Mouse (Mus musculus) brown adipose tissue, adult 24 weeks (tissue): ENCODE data around the gene Ctrc. TPM values are rescaled to one million over a fixed set of nuclear protein-coding genes. Genes with fewer than 3 reads are reported as not detected.

Experiments
- H3K27ac ChIP-seq: fragments of 200-500 bp; replicated peaks from 2 replicates; pipeline ENCODE4 v1.5.1; 2012; ENCODE audit warnings: low read depth, mild to moderate bottlenecking, low read length
- H3K4me1 ChIP-seq: fragments of 200-500 bp; 2 replicates; pipeline ENCODE4 v1.6.1; 2012; ENCODE audit warnings: low read length, mixed read lengths; ENCODE audit not compliant: control insufficient read depth, insufficient read depth, insufficient read length
- H3K4me3 ChIP-seq: fragments of 200-500 bp; 2 replicates; pipeline ENCODE4 v1.5.1; 2012; ENCODE audit warnings: low read depth, mild to moderate bottlenecking, low read length, moderate library complexity; ENCODE audit not compliant: insufficient read depth
- polyA plus RNA-seq: library from polyadenylated mRNA; stranded (reverse); fragments of >200 nt; gene quantifications from 2 replicates; pipeline ENCODE4 v1.2.4, GENCODE M21; 2012; ENCODE audit not compliant: missing spikeins, insufficient read depth, insufficient read length

Gene Ctrc
- polyA plus RNA-seq, 1 experiment, result not detected

DNA sequence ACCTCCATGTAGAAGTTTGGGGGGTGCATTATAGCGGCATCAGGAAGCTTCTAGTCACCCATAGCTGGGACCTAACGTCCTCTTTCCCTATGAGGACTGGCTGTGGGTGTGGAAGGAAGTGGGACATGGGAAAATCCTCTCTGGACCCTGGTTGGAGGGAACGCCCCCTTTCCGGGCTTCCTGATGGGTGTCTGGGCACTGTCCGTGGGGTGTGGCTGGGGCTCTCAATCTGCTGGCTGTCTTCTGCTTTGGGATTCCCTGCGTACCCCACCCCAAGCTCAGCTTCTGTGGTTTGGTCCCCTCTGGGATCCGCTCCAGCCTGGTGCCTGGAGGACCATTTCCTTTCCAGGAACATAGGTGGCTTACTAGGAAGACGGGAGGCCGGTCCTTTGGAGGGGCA is 26.8 kb upstream of the Ctrc start:
- H3K4me3 ChIP-seq, result peak overlapping the region; percentile 88
- peaks cover 18% of the 10 kb centered on the region; the same call in 1 of the 2 replicates for H3K4me1 ChIP-seq
- H3K27ac ChIP-seq, result peak overlapping the region; percentile 52

DNA sequence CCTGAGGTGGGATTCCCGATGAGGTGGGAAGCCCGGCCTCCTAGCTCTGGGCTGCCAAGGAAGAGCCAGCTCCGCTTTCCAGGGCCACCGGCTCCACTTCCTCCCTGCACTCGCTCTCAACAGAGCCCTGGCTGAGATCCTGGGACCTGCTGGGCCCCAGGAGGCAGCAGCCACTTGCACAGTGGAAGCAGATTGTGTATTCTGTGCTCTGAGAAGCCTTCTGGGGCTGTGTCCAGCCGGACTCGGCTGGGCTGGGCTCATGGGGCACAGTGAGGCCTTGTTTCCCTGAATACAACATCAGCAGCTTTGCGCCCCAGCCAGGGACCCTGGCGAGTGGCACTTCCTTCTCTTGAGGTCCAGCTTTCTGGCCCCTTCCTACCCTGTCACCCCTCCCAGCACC is 25.8 kb upstream of the Ctrc start:
- peaks cover 19% of the 10 kb centered on the region; the same call in 1 of the 2 replicates for H3K4me1 ChIP-seq
- peak overlapping the region; percentile 52 for H3K27ac ChIP-seq

GRCm38 (mm10) chr4:141871333-141871725 is 25.2 kb upstream of the Ctrc start:
- no peak overlapping the region for H3K4me3 ChIP-seq
- peak overlapping the region; percentile 52 for H3K27ac ChIP-seq
- H3K4me1 ChIP-seq, result peaks cover 21% of the 10 kb centered on the region; the same call in 1 of the 2 replicates

More for the DNA sequence above, 25.8 kb upstream of the Ctrc start:
- H3K4me3 ChIP-seq, result peak overlapping the region; percentile 88

DNA sequence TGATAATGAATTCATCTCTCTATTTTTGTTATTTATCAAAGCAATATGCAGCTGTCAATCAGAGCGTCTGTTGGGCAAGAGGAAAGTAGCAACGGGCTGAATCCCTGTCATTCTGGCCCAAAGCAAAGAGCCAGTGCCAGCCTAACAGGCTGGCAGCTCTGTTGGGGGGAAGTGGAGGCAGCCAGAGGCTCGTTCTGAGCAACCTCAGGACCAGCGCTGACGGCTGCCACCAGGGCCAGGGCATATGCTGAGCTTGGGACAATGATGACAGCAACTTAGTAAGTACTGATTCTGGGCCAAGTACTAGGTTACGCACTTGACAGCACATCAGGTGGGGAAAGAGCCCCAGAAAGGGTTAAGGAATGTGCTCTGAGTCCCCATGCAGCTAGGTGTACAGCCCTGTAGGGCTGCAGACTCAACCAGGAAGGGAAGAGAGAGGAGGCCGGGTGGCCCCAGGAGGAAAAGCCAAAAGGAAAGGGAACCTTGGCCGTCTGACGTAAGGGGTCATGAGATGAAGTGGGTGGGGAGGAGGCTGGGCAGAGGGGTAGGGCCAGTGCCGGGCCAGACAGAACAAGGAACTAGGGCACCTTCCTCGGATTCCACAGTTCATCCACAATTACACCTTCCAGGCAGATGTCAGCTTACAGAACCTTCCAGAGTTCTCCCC is 24.6 kb upstream of the Ctrc start:
- Histone ChIP-seq H3K27ac (peak overlapping the region; percentile 79), H3K4me3 (no peak overlapping the region), H3K4me1 (peaks cover 24% of the 10 kb centered on the region)

GRCm38 (mm10) chr4:141869436-141870215 is 23.5 kb upstream of the Ctrc start:
- H3K27ac ChIP-seq, result peak overlapping the region; percentile 65
- peaks cover 28% of the 10 kb centered on the region for H3K4me1 ChIP-seq
- H3K4me3 ChIP-seq, result no peak overlapping the region

- Histone ChIP-seq H3K4me1 (peaks cover 28% of the 10 kb centered on the region), H3K4me3 (no peak overlapping the region), H3K27ac (no peak overlapping the region)
These were observed 21.9 kb upstream of the Ctrc start for GRCm38 (mm10) chr4:141868051-141868450.

- Histone ChIP-seq H3K4me3 (no peak overlapping the region), H3K27ac (no peak overlapping the region), H3K4me1 (peaks cover 28% of the 10 kb centered on the region)
These were observed 21.3 kb upstream of the Ctrc start for GRCm38 (mm10) chr4:141867498-141867897.

DNA sequence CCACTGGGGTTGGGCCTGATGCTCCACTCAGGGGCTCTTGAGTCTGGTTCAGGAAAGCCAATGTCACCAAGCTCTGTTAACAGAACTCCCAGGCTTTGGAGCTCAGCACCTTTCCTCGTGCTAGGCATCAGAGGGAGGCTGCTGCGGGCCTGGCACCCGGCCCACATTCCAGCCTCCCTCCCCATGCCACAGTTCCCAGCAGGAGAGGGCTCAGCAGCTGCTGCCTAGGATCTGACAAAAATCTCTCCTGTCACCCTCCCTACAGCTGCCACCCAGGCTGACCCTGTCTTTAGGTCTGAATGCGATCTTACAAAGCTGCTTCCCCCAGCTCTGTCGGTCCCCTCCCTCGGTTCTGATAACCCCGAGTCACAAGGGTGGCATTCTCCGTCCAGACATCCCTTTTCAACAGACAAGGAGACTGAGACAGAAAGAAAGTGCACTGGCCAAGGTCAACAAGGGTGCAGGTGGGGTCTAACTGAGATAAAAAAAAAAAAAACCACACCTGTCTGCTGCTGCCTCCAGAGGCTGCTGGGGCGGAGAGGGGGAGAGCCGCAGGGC is 20.9 kb upstream of the Ctrc start:
- Histone ChIP-seq H3K4me1 (peaks cover 23% of the 10 kb centered on the region), H3K27ac (no peak overlapping the region), H3K4me3 (no peak overlapping the region)

- no peak overlapping the region for H3K27ac ChIP-seq
- no peak overlapping the region for H3K4me3 ChIP-seq
- peaks cover 20% of the 10 kb centered on the region for H3K4me1 ChIP-seq
These were observed 19.4 kb upstream of the Ctrc start for GRCm38 (mm10) chr4:141865600-141865999.

DNA sequence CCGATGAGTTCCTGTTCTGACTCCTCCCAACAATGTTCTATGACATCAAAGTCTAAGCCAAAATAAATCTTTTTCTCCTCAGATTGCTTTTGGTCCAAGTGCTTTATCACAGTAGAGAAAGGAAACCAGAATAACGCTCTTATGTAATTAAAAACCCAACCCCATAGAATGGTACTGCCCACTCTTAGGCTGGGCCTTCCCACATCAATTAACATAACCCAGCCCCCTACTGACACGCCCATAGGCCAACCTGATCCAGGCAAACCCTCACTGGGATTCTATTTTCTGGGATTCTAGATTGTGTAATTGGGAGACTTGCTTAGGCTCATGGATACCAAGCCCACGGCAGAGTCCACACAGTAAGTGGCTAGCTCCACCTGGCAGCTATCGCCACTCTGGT is 18.8 kb upstream of the Ctrc start:
- Histone ChIP-seq H3K4me1 (peaks cover 17% of the 10 kb centered on the region), H3K27ac (no peak overlapping the region)

DNA sequence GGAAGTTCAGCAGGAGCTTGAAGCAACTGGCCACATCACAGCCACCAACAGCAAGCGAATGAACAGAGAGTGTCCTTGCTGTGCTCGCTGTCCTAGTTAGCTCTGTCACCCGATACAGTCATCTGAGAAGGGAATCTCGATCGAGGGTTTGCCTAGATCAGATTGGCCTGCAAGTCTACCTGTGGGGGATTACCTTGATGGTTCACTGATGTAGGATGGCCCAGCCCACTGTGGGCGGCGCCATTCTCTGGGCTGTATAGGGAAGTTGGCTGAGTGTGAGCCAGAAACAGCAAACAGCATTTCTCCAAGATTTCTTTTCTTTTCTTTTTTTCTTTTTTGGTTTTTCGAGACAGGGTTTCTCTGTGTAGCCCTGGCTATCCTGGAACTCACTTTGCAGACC is 18.3 kb upstream of the Ctrc start:
- no peak overlapping the region for H3K27ac ChIP-seq
- H3K4me3 ChIP-seq, result no peak overlapping the region
- peaks cover 15% of the 10 kb centered on the region for H3K4me1 ChIP-seq

More for the DNA sequence above, 18.8 kb upstream of the Ctrc start:
- no peak overlapping the region for H3K4me3 ChIP-seq

DNA sequence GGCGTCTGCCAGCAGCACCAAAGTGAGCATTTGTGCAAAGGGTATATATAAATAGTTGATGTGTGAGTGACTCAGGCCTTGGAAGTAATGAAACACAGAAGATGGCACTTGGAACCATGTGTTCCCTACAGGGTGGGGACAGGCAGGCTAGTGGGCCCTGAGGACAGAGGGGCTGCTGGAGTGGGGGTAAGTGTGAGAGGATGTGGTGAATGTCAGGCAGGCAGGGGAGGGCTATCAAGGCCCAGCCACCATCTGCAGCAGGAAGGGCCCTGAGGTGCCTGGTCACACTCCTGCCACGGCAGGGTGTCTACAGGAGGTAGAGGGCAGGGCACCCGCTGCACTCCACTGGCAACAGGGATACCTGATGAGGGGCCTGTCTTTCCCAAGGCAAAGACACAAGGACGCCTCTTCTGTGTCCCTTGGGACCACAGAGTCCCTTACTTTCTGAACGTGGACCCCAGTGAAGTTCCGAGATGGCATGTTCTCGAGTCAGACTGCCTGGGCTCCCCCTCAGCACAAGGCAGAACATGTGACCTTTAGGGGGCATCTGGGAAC is 17.6 kb upstream of the Ctrc start:
- H3K4me3 ChIP-seq, result no peak overlapping the region
- H3K4me1 ChIP-seq, result peaks cover 13% of the 10 kb centered on the region
- no peak overlapping the region for H3K27ac ChIP-seq

DNA sequence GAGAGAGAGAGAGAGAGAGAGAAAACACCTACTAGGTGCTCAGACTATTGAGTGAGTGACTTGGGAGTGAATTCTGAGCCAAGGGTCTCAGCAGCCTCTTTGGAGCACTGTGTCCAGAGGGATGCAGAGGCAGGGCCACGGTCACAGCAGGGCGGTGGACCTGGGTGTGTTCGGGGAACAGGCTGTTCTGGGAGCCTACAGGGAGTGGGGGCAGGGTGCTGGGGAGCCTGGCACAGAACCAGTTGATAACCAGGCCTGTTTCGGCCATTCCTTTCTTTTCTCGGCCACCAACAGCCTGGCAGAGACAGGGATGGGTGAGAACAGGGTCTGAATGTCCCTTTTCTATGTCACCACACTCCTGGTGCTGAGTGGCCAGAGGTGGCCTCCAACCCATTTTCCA is 16.7 kb upstream of the Ctrc start:
- peaks cover 13% of the 10 kb centered on the region for H3K4me1 ChIP-seq
- no peak overlapping the region for H3K27ac ChIP-seq
- no peak overlapping the region for H3K4me3 ChIP-seq

- Histone ChIP-seq H3K27ac (no peak overlapping the region), H3K4me3 (no peak overlapping the region)
These were observed 15.6 kb upstream of the Ctrc start for GRCm38 (mm10) chr4:141861591-141862295.

More at GRCm38 (mm10) chr4:141861591-141862295, 15.6 kb upstream of the Ctrc start:
- H3K4me1 ChIP-seq, result peaks cover 11% of the 10 kb centered on the region
